Comparison of ENCODE assay signal across 8 mouse cellular contexts in the genomic region with DNA sequence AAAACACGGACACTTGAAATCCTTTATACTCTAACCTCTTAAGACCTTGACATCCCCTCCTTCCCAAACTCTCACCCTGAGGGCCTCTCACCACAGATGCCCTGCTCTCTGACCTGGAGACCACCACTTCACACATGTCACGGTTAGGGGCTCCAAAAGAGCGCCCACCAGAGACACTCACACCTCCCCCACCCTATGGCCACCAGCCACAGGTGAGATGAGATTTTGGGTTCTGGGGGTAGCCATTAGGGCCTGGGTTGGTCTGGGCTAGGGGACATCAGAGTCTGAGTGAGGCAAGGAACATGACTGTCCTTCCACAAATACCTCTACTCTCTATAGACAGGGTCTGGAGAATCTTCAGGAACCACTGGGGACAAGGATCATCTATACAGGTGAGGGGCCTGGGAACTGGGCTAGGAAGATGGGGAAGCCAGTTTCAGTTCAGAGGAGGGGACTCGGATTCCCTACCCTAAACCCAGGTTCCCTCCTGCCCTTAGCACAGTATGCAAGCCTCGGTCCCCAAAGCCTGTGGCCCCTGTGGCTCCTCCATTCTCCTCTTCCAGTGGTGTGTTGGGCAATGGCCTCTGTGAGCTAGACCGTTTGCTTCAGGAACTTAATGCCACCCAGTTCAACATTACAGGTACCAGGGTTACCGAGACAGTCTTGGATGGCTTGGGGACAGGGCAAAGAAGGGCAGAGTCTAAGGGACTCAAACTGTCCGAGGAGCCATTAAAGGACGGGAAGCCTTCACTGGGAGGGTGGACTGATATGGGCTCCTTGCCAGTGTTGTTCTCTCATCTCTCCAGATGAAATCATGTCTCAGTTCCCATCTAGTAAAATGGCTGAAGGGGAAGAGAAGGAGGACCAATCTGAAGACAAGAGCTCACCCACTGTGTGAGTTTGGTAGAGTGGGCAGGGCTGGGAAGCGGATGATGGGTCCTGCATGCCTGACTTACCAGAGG. TPM values are rescaled to one million over a fixed set of nuclear protein-coding genes. Genes with fewer than 3 reads are reported as not detected.
DNase-seq lines count a peak whose midpoint lies in the region; ATAC-seq and TF ChIP-seq lines count a peak whose summit lies in the region.

No protein-coding gene starts in this region.

- H3K9ac ChIP-seq in embryonic facial prominence, embryonic 14.5 days (ENCODE audit: low read depth, low read length): peak overlapping the region; percentile 67
- no peak overlapping the region for H3K9ac ChIP-seq in hindbrain, embryonic 15.5 days
- H3K9ac ChIP-seq in midbrain, embryonic 13.5 days (replicated peaks): no peak overlapping the region

- no peaks in the 10 kb centered on the region for H3K27me3 ChIP-seq in kidney, adult 2 months (replicated peaks; ENCODE audit: control insufficient read depth, insufficient read depth, low read length)
- H3K27me3 ChIP-seq in embryonic facial prominence, embryonic 14.5 days (replicated peaks; ENCODE audit: control insufficient read depth, insufficient read depth, low read length): no peaks in the 10 kb centered on the region
- H3K27me3 ChIP-seq in hindbrain, embryonic 15.5 days: peaks cover 8% of the 10 kb centered on the region; the same call in 1 of the 2 replicates
- H3K27me3 ChIP-seq in midbrain, embryonic 13.5 days: peaks cover 42% of the 10 kb centered on the region

- H3K27ac ChIP-seq in kidney, adult 2 months (ENCODE audit: insufficient read depth, low read depth, low read length): no peak overlapping the region
- no peak overlapping the region for H3K27ac ChIP-seq in embryonic facial prominence, embryonic 14.5 days (replicated peaks; ENCODE audit: low read depth, low read length)
- no peak overlapping the region for H3K27ac ChIP-seq in hindbrain, embryonic 15.5 days (replicated peaks)
- no peak overlapping the region for H3K27ac ChIP-seq in midbrain, embryonic 13.5 days

- TF ChIP-seq CTCF in kidney, adult 2 months (conservative IDR thresholded peaks at IDR 0.05; ENCODE audit: insufficient read depth, insufficient read length, low read depth, low read length): no peak

- H3K4me3 ChIP-seq in kidney, adult 2 months (ENCODE audit: insufficient read depth, low read depth, low read length): 0 out of 2 replicates have a peak overlapping the region, but pooled peaks have one; percentile 11
- H3K4me3 ChIP-seq in embryonic facial prominence, embryonic 14.5 days (ENCODE audit: low read depth, low read length): peak overlapping the region; percentile 52
- peak overlapping the region; percentile 45 for H3K4me3 ChIP-seq in hindbrain, embryonic 15.5 days
- H3K4me3 ChIP-seq in midbrain, embryonic 13.5 days (replicated peaks): no peak overlapping the region

- TF ChIP-seq POLR2A in kidney, adult 2 months (IDR thresholded peaks at IDR 0.05; ENCODE audit: low read depth, low read length): no peak

- DNase-seq in kidney, adult 2 months: no peak
- no peak for DNase-seq in kidney, postnatal 10 days
- DNase-seq in embryonic facial prominence, embryonic 14.5 days (ENCODE audit: low spot score): no peak
- DNase-seq in right cerebral cortex, postnatal 36 days (ENCODE audit: low spot score in 2 of 2): no peak
- no peak for DNase-seq in B cell, adult 2 months
- DNase-seq in retina, postnatal 1 day: no peak

- no peaks in the 10 kb centered on the region for H3K4me1 ChIP-seq in kidney, adult 2 months (ENCODE audit: control insufficient read depth, insufficient read depth, low read length)
- H3K4me1 ChIP-seq in embryonic facial prominence, embryonic 14.5 days (ENCODE audit: control insufficient read depth, insufficient read depth, low read length): peaks cover 24% of the 10 kb centered on the region
- peaks cover 38% of the 10 kb centered on the region for H3K4me1 ChIP-seq in hindbrain, embryonic 15.5 days (replicated peaks)
- peaks cover 29% of the 10 kb centered on the region for H3K4me1 ChIP-seq in midbrain, embryonic 13.5 days (replicated peaks)

- no peak for ATAC-seq in embryonic facial prominence, embryonic 14.5 days (ENCODE audit: low read depth)
- no peak for ATAC-seq in hindbrain, embryonic 15.5 days (ENCODE audit: low FRiP score, low read depth)
- no peak for ATAC-seq in midbrain, embryonic 13.5 days

- H3K4me2 ChIP-seq in embryonic facial prominence, embryonic 14.5 days (ENCODE audit: low read depth, low read length): peak overlapping the region; percentile 58
- H3K4me2 ChIP-seq in hindbrain, embryonic 15.5 days: peak overlapping the region; percentile 67
- peak overlapping the region; percentile 62; the same call in 1 of the 2 replicates for H3K4me2 ChIP-seq in midbrain, embryonic 13.5 days (replicated peaks)

- no peaks in the 10 kb centered on the region for H3K9me3 ChIP-seq in embryonic facial prominence, embryonic 14.5 days (ENCODE audit: control insufficient read depth, low read length)
- H3K9me3 ChIP-seq in hindbrain, embryonic 15.5 days: no peaks in the 10 kb centered on the region
- H3K9me3 ChIP-seq in midbrain, embryonic 13.5 days: no peaks in the 10 kb centered on the region

- H3K36me3 ChIP-seq in kidney, adult 2 months (ENCODE audit: control insufficient read depth, insufficient read depth, low read length): peaks cover 2% of the 10 kb centered on the region
- H3K36me3 ChIP-seq in embryonic facial prominence, embryonic 14.5 days (ENCODE audit: control insufficient read depth, insufficient read depth, low read length): peaks cover 34% of the 10 kb centered on the region
- peaks cover 8% of the 10 kb centered on the region; the same call in 1 of the 2 replicates for H3K36me3 ChIP-seq in hindbrain, embryonic 15.5 days
- H3K36me3 ChIP-seq in midbrain, embryonic 13.5 days: peaks cover 12% of the 10 kb centered on the region

- 74% methylated on average over 10 of the region's 10 CpGs for WGBS in kidney, adult 2 months
- WGBS in embryonic facial prominence, embryonic 14.5 days: 79% methylated on average over 10 of the region's 10 CpGs
- WGBS in hindbrain, embryonic 15.5 days: 83% methylated on average over 10 of the region's 10 CpGs
- 77% methylated on average over 10 of the region's 10 CpGs for WGBS in midbrain, embryonic 13.5 days

RNA-seq across cellular contexts. Expression of a gene that starts 1.8 kb away (rescaled TPM):
- 15.1 and 16.1 TPM in 2 replicates for polyA plus RNA-seq in kidney, adult 2 months (2012; rRNA removed)
- polyA plus RNA-seq in embryonic facial prominence, embryonic 14.5 days (2014; fragmentation: Nextera tagmentation; extraction: Ambion mirVana): 74.4 and 76.8 TPM in 2 replicates
- 27.8 and 28.2 TPM in 2 replicates for polyA plus RNA-seq in hindbrain, embryonic 15.5 days (2015; fragmentation: Nextera tagmentation; extraction: Ambion mirVana)
- 21.7 and 23.0 TPM in 2 replicates for polyA plus RNA-seq in midbrain, embryonic 13.5 days (2015; fragmentation: Nextera tagmentation; extraction: Ambion mirVana)

RNA-seq across cellular contexts. Expression of a gene that starts 10.5 kb away (rescaled TPM):
- 3.1 and 3.2 TPM in 2 replicates for polyA plus RNA-seq in kidney, adult 2 months (2012; rRNA removed)
- polyA plus RNA-seq in embryonic facial prominence, embryonic 14.5 days (2014; fragmentation: Nextera tagmentation; extraction: Ambion mirVana): 8.4 and 8.9 TPM in 2 replicates
- polyA plus RNA-seq in hindbrain, embryonic 15.5 days (2015; fragmentation: Nextera tagmentation; extraction: Ambion mirVana): 7.4 and 8.0 TPM in 2 replicates
- polyA plus RNA-seq in midbrain, embryonic 13.5 days (2015; fragmentation: Nextera tagmentation; extraction: Ambion mirVana): 11.0 and 11.5 TPM in 2 replicates

RNA-seq across cellular contexts. Expression of a gene that starts 11.2 kb away (rescaled TPM):
- polyA plus RNA-seq in kidney, adult 2 months (2012; rRNA removed): 27.9 and 35.1 TPM in 2 replicates
- 12.4 and 13.9 TPM in 2 replicates for polyA plus RNA-seq in embryonic facial prominence, embryonic 14.5 days (2014; fragmentation: Nextera tagmentation; extraction: Ambion mirVana)
- polyA plus RNA-seq in hindbrain, embryonic 15.5 days (2015; fragmentation: Nextera tagmentation; extraction: Ambion mirVana): 14.2 and 14.7 TPM in 2 replicates
- polyA plus RNA-seq in midbrain, embryonic 13.5 days (2015; fragmentation: Nextera tagmentation; extraction: Ambion mirVana): 12.5 and 13.9 TPM in 2 replicates

RNA-seq across cellular contexts. Expression of a gene that starts 17.1 kb away (rescaled TPM):
- polyA plus RNA-seq in kidney, adult 2 months (2012; rRNA removed): 1,002 and 1,068 TPM in 2 replicates
- polyA plus RNA-seq in embryonic facial prominence, embryonic 14.5 days (2014; fragmentation: Nextera tagmentation; extraction: Ambion mirVana): not detected in 2 replicates
- 0.29 TPM in 1 of 2 replicates, not detected in the other for polyA plus RNA-seq in hindbrain, embryonic 15.5 days (2015; fragmentation: Nextera tagmentation; extraction: Ambion mirVana)
- not detected in 2 replicates for polyA plus RNA-seq in midbrain, embryonic 13.5 days (2015; fragmentation: Nextera tagmentation; extraction: Ambion mirVana)

RNA-seq across cellular contexts. Expression of a gene that starts 42.2 kb away (rescaled TPM):
- polyA plus RNA-seq in kidney, adult 2 months (2012; rRNA removed): 13.4 and 77.1 TPM in 2 replicates
- 117 and 168 TPM in 2 replicates for polyA plus RNA-seq in embryonic facial prominence, embryonic 14.5 days (2014; fragmentation: Nextera tagmentation; extraction: Ambion mirVana)
- 0.31 and 0.50 TPM in 2 replicates for polyA plus RNA-seq in hindbrain, embryonic 15.5 days (2015; fragmentation: Nextera tagmentation; extraction: Ambion mirVana)
- not detected in 2 replicates for polyA plus RNA-seq in midbrain, embryonic 13.5 days (2015; fragmentation: Nextera tagmentation; extraction: Ambion mirVana)
